Mouse (Mus musculus) brain, adult 2 months (tissue): Measurements from ENCODE around the gene Lpp.

Experiments used
- DNase-seq: peaks from one replicate; pipeline ENCODE4 v3.0.0; 2011; ENCODE audit warnings: low read depth, low spot score

Gene Lpp

GRCm38 (mm10) chr16:24498103-24498659 lies 104.9 kb downstream of the Lpp start:
- DNase-seq = no peak

DNA sequence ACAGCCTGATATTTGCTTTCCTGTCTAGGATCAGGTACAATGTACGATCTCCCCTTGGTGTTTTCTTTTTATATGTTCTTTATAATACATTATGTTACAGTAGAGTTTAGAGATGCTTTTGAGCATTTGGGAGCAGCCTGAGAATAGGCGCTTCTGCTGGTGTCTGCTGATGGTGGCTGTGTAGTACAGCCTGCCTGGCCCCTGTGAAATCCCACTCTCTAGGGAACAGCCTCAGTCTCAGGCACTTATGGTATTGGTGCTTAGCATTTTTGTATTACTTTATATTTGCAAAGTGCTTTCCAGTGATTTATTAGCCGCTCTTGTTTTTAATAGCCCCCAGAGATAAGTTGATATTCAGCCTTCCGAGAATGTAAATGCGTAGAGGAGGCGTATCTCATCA lies 107.9 kb downstream of the Lpp start:
- no peak for DNase-seq

GRCm38 (mm10) chr16:24501628-24502294 lies 108.5 kb downstream of the Lpp start:
- no peak for DNase-seq

DNA sequence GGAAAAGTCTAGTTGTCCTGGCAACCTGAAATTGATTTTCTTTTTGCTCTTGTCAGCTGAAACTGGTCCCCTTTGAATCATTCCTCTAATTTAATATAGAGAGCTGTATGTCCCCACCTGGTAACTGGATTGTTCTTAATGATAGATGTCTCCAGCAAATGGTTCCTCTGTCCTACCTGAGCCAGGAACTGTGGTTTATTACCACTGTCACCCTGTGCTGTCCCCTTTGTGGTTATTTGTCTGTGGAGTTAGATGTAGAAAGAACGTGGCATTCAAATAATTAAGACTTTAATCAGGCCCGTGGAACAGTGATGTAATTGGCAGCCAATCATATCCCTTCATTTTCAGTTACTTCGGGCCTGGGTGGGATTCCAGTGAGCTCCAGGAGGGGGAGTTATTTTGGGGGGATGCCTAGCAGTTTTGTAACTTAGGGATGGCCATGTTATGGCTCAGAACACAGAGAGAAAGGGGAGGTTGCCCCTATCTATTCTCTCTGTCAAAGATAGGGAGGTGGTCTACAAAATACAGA lies 109.1 kb downstream of the Lpp start:
- no peak for DNase-seq

DNA sequence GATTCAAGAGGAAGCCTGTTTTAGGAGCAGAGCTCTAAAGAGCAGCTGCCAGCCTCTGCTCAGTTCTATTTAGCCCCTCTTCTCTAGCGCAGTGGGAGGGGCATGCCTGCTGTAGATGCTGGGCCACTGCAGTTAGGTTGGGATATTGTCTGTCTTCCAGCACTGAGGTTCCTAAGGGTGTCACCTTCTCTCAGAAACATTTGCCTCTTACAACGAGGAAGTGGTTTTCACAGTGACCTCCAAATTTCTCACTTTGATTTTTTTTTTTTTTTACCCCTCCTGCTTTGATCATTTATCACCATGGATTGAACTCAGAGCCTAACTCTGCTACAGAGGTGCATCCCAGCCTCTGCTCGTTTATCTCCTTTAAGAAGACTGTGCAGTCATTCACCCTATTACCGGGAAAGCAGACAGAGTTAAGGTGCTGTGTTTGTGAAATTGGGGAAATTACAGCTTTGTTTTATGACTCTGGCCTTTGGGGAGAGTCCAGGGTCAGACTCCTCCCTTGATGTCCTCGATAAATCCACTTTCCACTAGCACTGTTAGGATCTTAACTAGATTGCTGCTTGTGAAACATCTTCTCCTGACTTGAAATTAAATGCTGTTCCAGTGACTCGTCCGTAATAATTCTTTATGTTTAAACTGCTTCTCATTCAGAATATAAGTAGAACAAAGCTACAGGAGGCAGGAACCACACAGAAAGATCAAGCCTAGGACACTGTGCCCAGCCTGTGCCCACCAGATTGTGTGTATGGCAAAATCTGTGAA lies 111.7 kb downstream of the Lpp start:
- no peak for DNase-seq

GRCm38 (mm10) chr16:24506237-24506636 lies 112.9 kb downstream of the Lpp start:
- no peak for DNase-seq

DNA sequence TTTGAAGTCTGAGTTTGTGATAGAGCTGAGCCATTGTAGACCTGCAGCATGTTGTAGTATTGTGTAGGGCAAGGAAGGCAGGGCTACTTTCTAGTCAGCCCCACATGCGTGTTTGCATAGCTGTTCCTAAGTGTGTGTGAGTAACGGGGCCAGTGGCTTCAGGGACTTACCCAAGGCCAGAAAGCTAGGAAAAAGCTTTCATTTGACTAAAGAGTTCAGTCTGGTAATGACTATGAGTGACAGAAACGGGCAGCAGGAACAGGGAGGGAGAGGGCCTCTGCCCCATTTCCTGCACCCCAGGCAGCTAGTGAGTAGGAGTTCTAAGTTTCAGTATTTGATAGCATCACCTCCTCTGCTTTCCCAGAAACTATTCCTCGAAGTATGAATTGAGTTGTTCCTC lies 113.4 kb downstream of the Lpp start:
- no peak for DNase-seq

DNA sequence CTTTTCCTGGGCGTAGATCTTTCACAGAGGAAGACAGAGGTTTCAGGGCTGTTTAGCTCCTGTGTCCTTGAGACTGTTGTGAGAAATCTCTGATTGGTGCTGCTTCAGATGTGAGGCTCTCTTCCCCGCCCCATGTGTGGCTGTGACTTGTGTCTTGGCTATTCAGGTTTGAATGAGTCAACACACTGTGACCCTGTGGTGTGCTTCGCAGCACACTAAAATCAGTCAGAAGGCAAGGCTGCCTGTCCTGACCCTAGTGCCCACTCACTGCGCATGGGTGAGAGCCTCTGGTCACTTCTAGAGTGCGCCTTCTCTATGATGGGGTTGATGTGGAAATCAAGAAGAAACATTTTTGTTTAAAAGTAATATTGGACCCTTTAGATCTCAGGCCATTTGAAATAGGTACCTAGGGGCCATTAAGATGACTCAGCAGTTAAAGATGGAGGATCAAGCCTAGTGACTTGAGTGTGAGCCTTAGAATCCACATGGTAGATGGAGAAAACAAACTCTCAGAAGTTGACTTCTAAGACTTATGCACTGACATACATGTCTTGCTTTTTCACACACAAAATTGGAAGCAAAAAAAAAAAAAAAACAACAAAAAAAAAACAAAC lies 114.7 kb downstream of the Lpp start:
- DNase-seq = no peak

- DNase-seq = peak; percentile 49
Measured at GRCm38 (mm10) chr16:24509100-24509812, 115.9 kb downstream of the Lpp start.

GRCm38 (mm10) chr16:24509813-24510166 lies 116.5 kb downstream of the Lpp start:
- DNase-seq = no peak

- DNase-seq = no peak
Measured at GRCm38 (mm10) chr16:24513228-24513627, 119.9 kb downstream of the Lpp start.

DNA sequence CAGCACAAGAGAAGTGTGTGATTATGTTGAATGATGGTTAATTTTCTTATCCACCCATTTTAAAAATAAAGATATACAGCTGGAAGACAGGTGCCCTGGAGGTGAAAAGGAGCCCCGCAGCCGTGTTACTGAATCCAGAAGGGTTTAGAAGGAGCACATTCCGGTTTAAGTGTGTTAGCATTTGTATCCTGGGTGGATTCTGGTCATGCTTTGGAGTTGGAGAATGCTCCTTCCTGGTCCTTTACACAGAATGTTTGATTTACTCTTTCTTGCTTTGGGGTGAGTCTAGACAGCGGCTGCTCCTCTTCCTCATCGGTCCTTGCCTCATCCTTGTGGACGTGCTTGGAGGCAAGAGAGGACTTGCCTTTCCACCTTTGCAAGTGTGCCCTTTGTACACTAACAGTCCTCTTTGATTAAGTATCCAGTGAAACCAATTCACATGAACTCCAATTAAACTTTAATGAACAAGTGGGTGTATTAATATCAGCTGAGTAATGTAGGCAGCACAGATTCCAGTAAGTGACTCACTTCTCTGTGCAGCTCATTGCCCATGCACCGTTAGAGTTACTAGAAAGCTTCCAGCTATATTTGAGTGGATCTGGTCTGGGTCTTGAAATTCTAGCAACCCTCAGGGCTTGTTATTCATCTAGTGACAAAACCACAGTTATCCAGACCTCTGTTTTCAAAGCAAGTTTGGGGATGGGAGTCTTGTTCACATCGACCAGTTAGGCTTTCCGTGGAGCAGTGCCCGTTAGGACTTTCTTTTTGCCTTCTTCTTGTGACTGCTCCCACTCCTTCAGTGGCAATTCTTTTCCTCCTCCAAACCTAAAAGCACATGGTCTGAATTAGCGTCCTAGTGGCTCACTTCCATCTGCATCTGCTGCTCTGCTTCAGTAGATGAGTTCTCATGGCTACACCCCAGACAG lies 121.8 kb downstream of the Lpp start:
- no peak for DNase-seq

DNA sequence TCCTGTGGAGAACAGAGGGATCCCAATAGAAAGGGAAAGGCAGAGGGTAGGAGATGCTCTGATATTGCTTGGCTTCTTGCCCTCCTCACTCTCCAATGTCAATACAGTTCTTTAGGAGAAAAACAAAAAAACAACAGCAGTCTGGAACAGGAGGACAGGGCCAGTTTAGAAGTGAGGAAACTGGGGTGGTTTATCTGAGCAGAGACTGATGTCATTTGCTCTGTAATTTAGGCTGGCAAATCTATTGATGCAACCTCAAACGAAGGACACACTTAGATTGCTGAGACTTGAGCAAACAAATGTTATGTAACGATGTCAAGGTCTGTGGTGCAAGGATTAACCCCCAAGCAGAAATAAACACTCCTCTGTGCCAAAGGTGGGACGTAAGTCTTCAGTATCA lies 123.7 kb downstream of the Lpp start:
- no peak for DNase-seq

DNA sequence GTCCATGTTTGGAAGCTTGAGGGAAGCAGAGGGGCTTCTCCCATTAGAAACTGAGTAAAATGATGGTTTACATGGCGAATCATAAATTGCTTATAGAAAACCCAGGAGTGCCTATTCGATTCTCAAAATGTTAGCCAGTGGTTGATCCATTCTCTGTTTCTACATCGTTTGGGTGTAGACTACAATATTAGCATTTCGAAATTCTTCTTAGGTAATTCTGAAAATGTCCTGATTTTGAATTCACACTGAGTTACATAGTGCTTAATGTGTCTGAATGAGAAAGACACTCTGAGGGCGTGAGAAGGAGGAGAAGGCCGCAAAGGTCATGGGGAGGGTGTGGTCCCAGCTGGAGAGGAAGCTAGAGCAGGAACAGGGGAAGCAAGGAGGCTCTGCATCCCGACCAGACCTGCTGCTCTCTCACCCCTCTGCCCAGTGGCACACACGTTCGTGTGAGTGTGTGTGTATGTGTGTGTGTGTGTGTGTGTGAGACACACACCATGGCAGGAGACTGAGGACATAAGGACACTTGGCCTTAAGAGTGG lies 124.3 kb downstream of the Lpp start:
- DNase-seq = no peak

- DNase-seq = no peak
Measured at GRCm38 (mm10) chr16:24518785-24519184, 125.5 kb downstream of the Lpp start.

DNA sequence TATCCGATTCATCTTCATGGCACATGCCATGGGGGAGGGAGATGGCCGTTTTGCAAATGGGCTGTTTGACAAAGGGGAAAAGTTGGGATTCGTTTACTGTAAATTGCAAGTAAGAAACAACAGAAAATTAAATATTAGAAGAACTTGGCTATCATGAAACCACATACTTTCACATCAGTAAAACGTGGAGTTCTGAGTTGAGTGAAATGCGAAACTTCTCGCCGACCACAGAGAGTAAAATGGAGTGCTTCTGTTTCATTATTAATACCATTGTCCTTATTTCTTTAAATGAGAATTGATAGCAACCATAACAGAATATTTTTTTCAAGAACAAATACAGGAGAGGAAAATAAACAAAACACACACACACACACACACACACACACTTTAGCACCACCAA lies 133.9 kb downstream of the Lpp start:
- no peak for DNase-seq

- no peak for DNase-seq
Measured at GRCm38 (mm10) chr16:24531681-24532080, 138.4 kb downstream of the Lpp start.

GRCm38 (mm10) chr16:24535221-24535620 lies 141.9 kb downstream of the Lpp start:
- DNase-seq = peak; percentile 67

GRCm38 (mm10) chr16:24536261-24536660 lies 143.0 kb downstream of the Lpp start:
- DNase-seq = peak; percentile 74

- DNase-seq = no peak
Measured at GRCm38 (mm10) chr16:24539003-24539402, 145.7 kb downstream of the Lpp start.
